Mouse (Mus musculus) left cerebral cortex, postnatal 25 days (tissue): ENCODE measurements at regions not wholly inside any gene's neighbourhood (a gene's known extent, or its start where the extent isn't known, plus 50 kb on each side); places are given as distances from the start of the nearest gene placed in this dataset.

Experiments
- DNase-seq, 2 experiments: peaks; one replicate each; pipeline ENCODE4 v3.0.0; 2022; ENCODE audit warnings: low spot score in 2 of 2, mixed read lengths in 1 of 2
- intact Hi-C: fragments of 180-260 bp; cut with DNase I; formaldehyde crosslinking; loops from one replicate; pipeline ENCODE4 v1.15.1; 2025

DNA sequence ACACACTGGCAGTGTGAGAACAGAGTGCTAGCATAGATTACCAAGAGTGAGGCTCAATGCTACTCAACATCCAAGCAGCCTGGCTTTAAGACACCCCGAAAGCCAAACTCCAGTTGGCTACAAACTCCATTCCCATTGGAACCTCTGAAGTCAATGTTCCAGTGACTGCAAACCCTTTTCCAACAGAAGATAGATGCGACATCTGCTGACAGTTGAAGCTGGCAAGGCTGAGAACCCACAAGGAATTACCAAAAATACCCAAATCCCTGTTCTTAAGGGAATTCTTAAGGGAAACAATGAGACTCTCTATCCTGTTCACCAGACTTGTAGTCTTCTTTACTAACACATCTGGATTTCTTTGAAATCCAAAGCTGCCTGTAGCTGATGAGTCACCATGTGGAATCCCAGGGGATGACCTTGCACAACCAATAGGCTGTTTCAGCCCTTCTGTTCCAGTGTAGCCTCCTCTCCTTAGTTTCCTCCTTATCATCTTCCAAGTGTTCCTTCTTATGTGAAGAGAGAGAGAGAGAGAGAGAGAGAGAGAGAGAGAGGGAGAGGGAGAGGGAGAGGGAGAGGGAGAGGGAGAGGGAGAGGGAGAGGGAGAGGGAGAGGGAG, 70.1 kb upstream of the Xylt1 start:
- intact Hi-C loops = no loop called here
- DNase-seq = peak in 1 of 2 experiments; percentile 56

DNA sequence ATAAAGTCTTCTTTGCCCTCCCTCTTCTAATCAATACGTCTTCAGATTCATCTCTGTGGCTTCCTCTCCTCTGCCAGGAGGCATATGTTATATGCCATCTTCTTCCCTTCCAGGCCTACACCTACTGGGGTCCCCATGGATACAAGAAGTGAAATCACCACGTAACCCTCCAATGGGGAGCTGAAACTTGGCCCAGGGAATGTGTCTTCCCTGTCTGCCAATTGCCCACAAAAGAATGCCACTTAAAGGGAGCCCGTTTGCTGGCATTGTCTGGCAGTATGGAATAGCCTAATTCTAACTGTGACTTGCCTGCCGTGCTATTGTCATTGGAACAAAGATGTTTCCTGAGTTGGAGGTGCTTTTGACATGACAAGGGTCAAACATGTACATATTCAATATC, 69.5 kb upstream of the Xylt1 start:
- no peak for DNase-seq
- intact Hi-C loops = no loop called here

DNA sequence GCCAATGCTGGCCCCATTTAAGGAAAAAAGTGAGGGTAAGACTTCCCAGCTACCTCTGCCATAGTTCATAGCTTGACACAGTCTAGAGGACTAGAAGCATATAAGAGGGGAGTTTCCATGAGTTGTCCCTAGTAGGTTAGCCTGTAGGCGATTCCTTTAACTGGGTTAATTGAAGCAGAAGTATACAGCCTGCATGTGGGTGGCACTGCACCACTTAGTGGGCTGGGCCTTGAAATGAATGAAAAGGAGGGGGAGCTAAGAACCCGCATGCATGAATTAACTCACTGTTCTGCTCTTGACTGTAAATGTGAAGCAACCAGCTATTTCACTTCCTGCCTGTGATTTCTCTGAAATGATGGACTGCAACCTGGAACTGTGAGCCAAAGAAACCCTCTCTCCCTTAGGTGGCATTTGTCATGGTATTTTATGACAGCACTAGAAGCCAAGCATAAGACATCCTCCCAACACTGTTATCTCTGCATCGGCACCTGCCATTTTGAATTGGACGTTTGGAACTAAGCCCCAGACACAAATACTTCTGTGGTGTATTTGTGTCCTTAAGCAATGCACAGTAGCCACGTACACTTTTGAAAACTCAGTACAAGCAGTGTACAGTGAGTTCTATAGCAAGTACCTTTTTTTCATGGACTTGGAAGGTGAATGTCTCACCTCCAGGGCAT, 64.5 kb upstream of the Xylt1 start:
- intact Hi-C loops = no loop called here
- DNase-seq = peak in 1 of 2 experiments; percentile 34

DNA sequence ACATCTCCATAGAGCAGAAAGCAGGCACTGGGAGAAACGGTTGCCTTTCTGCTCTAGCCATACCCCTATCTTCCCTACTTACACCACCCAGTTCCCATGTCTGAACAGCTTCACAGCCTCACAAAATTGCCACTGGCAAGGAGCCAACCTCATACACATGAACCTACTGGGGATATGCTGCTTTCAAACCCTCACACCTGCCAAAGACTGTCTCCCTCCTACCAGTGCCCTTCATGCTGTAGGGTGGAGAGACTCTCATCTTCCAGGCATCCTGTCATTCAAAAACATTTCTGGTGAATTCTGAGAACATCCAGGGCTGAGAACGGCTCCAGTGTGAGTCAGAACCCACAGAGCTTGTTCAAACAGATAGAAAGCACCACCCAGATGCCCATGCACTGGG, 63.4 kb upstream of the Xylt1 start:
- intact Hi-C loops = no loop called here
- DNase-seq = peak; percentile 20 to 67

DNA sequence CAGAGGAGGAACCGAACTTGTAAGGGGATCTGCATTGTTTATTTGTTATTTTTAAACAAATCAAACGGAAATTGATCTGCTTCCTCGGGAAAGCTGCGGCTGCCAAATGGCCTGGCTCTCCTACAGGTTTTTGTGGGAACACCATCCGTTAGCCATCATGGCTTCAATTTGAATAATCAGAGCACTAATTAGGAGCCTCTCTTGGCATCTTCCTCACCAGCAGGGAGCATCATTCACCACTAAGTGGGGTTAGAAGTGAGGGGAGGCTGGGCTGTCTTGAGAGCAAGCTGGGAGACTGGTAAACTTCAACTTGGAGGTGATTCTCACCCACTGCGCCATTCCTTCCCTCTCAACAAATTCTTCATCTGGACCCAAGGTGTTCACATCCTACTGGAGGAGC, 60.2 kb upstream of the Xylt1 start:
- intact Hi-C loops = no loop called here
- DNase-seq = no peak
